Mouse (Mus musculus): ENCODE data around the gene Olfr685. TPM values are rescaled to one million over a fixed set of nuclear protein-coding genes. Genes with fewer than 3 reads are reported as not detected.

The Olfr685 gene
- not detected in 2 replicates for polyA plus RNA-seq (2015; fragmentation: Nextera tagmentation; extraction: Ambion mirVana)

GRCm38 (mm10) chr7:105185912-105186311, at the start of gene Olfr685:
TSS of gene Olfr685 (minus strand) at chr7:105186012.
- 76% methylated on average over 1 of the region's 1 CpGs for WGBS
- ATAC-seq (ENCODE audit: extremely low read depth, insufficient number of reproducible peaks, low FRiP score, low TSS enrichment) = no peak

GRCm38 (mm10) chr7:105229386-105229785, 43.6 kb upstream of the Olfr685 start:
- Histone ChIP-seq H3K36me3 (no peaks in the 10 kb centered on the region), H3K9ac (no peak overlapping the region), H3K4me2 (no peak overlapping the region), H3K27ac (replicated peaks) (no peak overlapping the region), H3K4me1 (no peaks in the 10 kb centered on the region), H3K27me3 (replicated peaks) (no peaks in the 10 kb centered on the region), H3K9me3 (no peaks in the 10 kb centered on the region), H3K4me3 (no peak overlapping the region)
- 73% methylated on average over 2 of the region's 2 CpGs for WGBS
- ATAC-seq (ENCODE audit: extremely low read depth, insufficient number of reproducible peaks, low FRiP score, low TSS enrichment) = no peak

More at GRCm38 (mm10) chr7:105185912-105186311, at the start of gene Olfr685:
- no peaks in the 10 kb centered on the region for H3K9me3 ChIP-seq
- no peak within 1 kb of the TSS for H3K9ac ChIP-seq
- no peaks in the 10 kb centered on the region for H3K4me1 ChIP-seq
- no peak within 1 kb of the TSS for H3K4me3 ChIP-seq
- H3K4me2 ChIP-seq = no peak within 1 kb of the TSS
- no peaks in the 10 kb centered on the region for H3K36me3 ChIP-seq
- no peak within 1 kb of the TSS for H3K27ac ChIP-seq (replicated peaks)
- H3K27me3 ChIP-seq (replicated peaks) = no peaks in the 10 kb centered on the region

- Histone ChIP-seq H3K4me2 (no peak overlapping the region), H3K36me3 (no peaks in the 10 kb centered on the region), H3K27me3 (replicated peaks) (no peaks in the 10 kb centered on the region), H3K9me3 (no peaks in the 10 kb centered on the region), H3K9ac (no peak overlapping the region), H3K4me1 (no peaks in the 10 kb centered on the region), H3K4me3 (no peak overlapping the region), H3K27ac (replicated peaks) (no peak overlapping the region; the same call in 1 of the 2 replicates)
- WGBS = 66% methylated on average over 1 of the region's 1 CpGs
- ATAC-seq (ENCODE audit: extremely low read depth, insufficient number of reproducible peaks, low FRiP score, low TSS enrichment) = peak; percentile 61; the same call in 1 of the 2 replicates
These were observed 42.3 kb upstream of the Olfr685 start for GRCm38 (mm10) chr7:105228138-105228537.

GRCm38 (mm10) chr7:105226703-105227102, 40.9 kb upstream of the Olfr685 start:
- Histone ChIP-seq H3K4me2 (no peak overlapping the region), H3K4me1 (no peaks in the 10 kb centered on the region), H3K27ac (replicated peaks) (no peak overlapping the region), H3K4me3 (no peak overlapping the region), H3K9me3 (no peaks in the 10 kb centered on the region), H3K9ac (no peak overlapping the region), H3K36me3 (no peaks in the 10 kb centered on the region), H3K27me3 (replicated peaks) (no peaks in the 10 kb centered on the region)
- ATAC-seq (ENCODE audit: extremely low read depth, insufficient number of reproducible peaks, low FRiP score, low TSS enrichment) = no peak

- Histone ChIP-seq H3K27ac (replicated peaks) (no peak overlapping the region), H3K36me3 (no peaks in the 10 kb centered on the region), H3K9me3 (no peaks in the 10 kb centered on the region), H3K4me2 (no peak overlapping the region), H3K4me1 (no peaks in the 10 kb centered on the region), H3K4me3 (no peak overlapping the region), H3K27me3 (replicated peaks) (no peaks in the 10 kb centered on the region), H3K9ac (no peak overlapping the region)
- ATAC-seq (ENCODE audit: extremely low read depth, insufficient number of reproducible peaks, low FRiP score, low TSS enrichment) = no peak
These were observed 40.3 kb upstream of the Olfr685 start for GRCm38 (mm10) chr7:105226072-105226471.

- no peaks in the 10 kb centered on the region for H3K9me3 ChIP-seq
- WGBS = 53% methylated on average over 4 of the region's 4 CpGs
- H3K9ac ChIP-seq = no peak overlapping the region
- no peak for ATAC-seq (ENCODE audit: extremely low read depth, insufficient number of reproducible peaks, low FRiP score, low TSS enrichment)
- H3K4me3 ChIP-seq = no peak overlapping the region
- H3K27me3 ChIP-seq (replicated peaks) = no peaks in the 10 kb centered on the region
- no peak overlapping the region for H3K4me2 ChIP-seq
- no peaks in the 10 kb centered on the region for H3K4me1 ChIP-seq
- no peak overlapping the region for H3K27ac ChIP-seq (replicated peaks)
- H3K36me3 ChIP-seq = no peaks in the 10 kb centered on the region
These were observed 32.5 kb upstream of the Olfr685 start for GRCm38 (mm10) chr7:105218281-105218680.

GRCm38 (mm10) chr7:105214761-105215160, 28.9 kb upstream of the Olfr685 start:
- H3K4me3 ChIP-seq = no peak overlapping the region
- 56% methylated on average over 1 of the region's 1 CpGs for WGBS

GRCm38 (mm10) chr7:105207385-105207784, 21.6 kb upstream of the Olfr685 start, which contains the start of gene Olfr686:
TSS of gene Olfr686 (minus strand) at chr7:105207485.
- Histone ChIP-seq H3K4me1 (no peaks in the 10 kb centered on the region), H3K4me3 (no peak within 1 kb of the TSS), H3K27ac (replicated peaks) (no peak within 1 kb of the TSS), H3K4me2 (no peak within 1 kb of the TSS), H3K9me3 (no peaks in the 10 kb centered on the region), H3K9ac (no peak within 1 kb of the TSS), H3K36me3 (no peaks in the 10 kb centered on the region), H3K27me3 (replicated peaks) (no peaks in the 10 kb centered on the region)
- no peak for ATAC-seq (ENCODE audit: extremely low read depth, insufficient number of reproducible peaks, low FRiP score, low TSS enrichment)

More at GRCm38 (mm10) chr7:105214761-105215160, 28.9 kb upstream of the Olfr685 start:
- no peaks in the 10 kb centered on the region for H3K9me3 ChIP-seq
- no peak overlapping the region for H3K9ac ChIP-seq
- H3K27me3 ChIP-seq (replicated peaks) = no peaks in the 10 kb centered on the region
- no peak for ATAC-seq (ENCODE audit: extremely low read depth, insufficient number of reproducible peaks, low FRiP score, low TSS enrichment)
- H3K36me3 ChIP-seq = no peaks in the 10 kb centered on the region
- no peaks in the 10 kb centered on the region for H3K4me1 ChIP-seq
- H3K27ac ChIP-seq (replicated peaks) = no peak overlapping the region
- no peak overlapping the region for H3K4me2 ChIP-seq

GRCm38 (mm10) chr7:105170773-105171172, 15.0 kb downstream of the Olfr685 start:
- H3K4me2 ChIP-seq = no peak overlapping the region
- no peak overlapping the region for H3K4me3 ChIP-seq
- H3K9me3 ChIP-seq = no peaks in the 10 kb centered on the region
- H3K27ac ChIP-seq (replicated peaks) = no peak overlapping the region
- ATAC-seq (ENCODE audit: extremely low read depth, insufficient number of reproducible peaks, low FRiP score, low TSS enrichment) = no peak
- no peaks in the 10 kb centered on the region for H3K4me1 ChIP-seq
- no peak overlapping the region for H3K9ac ChIP-seq
- no peaks in the 10 kb centered on the region for H3K27me3 ChIP-seq (replicated peaks)
- H3K36me3 ChIP-seq = no peaks in the 10 kb centered on the region
- WGBS = 44% methylated on average over 4 of the region's 4 CpGs

GRCm38 (mm10) chr7:105163553-105163952, 22.3 kb downstream of the Olfr685 start, which contains the start of gene Olfr684:
TSS of gene Olfr684 (minus strand) at chr7:105163653.
- Histone ChIP-seq H3K27ac (replicated peaks) (no peak within 1 kb of the TSS), H3K27me3 (replicated peaks) (no peaks in the 10 kb centered on the region), H3K9me3 (no peaks in the 10 kb centered on the region), H3K36me3 (no peaks in the 10 kb centered on the region), H3K4me2 (no peak within 1 kb of the TSS), H3K4me1 (no peaks in the 10 kb centered on the region), H3K9ac (no peak within 1 kb of the TSS), H3K4me3 (no peak within 1 kb of the TSS)
- ATAC-seq (ENCODE audit: extremely low read depth, insufficient number of reproducible peaks, low FRiP score, low TSS enrichment) = no peak
- 49% methylated on average over 1 of the region's 1 CpGs for WGBS

- 46% methylated on average over 1 of the region's 1 CpGs for WGBS
These were observed 38.9 kb downstream of the Olfr685 start, which contains the start of gene Olfr683 for GRCm38 (mm10) chr7:105146912-105147311. TSS of gene Olfr683 (minus strand) at chr7:105147012.

GRCm38 (mm10) chr7:105141275-105141674, 44.5 kb downstream of the Olfr685 start:
- no peak for ATAC-seq (ENCODE audit: extremely low read depth, insufficient number of reproducible peaks, low FRiP score, low TSS enrichment)
- H3K27ac ChIP-seq (replicated peaks) = no peak overlapping the region
- no peak overlapping the region for H3K4me3 ChIP-seq
- H3K9me3 ChIP-seq = no peaks in the 10 kb centered on the region
- H3K4me1 ChIP-seq = no peaks in the 10 kb centered on the region
- H3K36me3 ChIP-seq = no peaks in the 10 kb centered on the region
- no peak overlapping the region for H3K9ac ChIP-seq
- H3K27me3 ChIP-seq (replicated peaks) = no peaks in the 10 kb centered on the region
- H3K4me2 ChIP-seq = no peak overlapping the region
- WGBS = 55% methylated on average over 2 of the region's 2 CpGs

More at GRCm38 (mm10) chr7:105146912-105147311, 38.9 kb downstream of the Olfr685 start, which contains the start of gene Olfr683:
- Histone ChIP-seq H3K27ac (replicated peaks) (no peak within 1 kb of the TSS), H3K9me3 (no peaks in the 10 kb centered on the region), H3K36me3 (no peaks in the 10 kb centered on the region), H3K4me3 (no peak within 1 kb of the TSS), H3K4me1 (no peaks in the 10 kb centered on the region), H3K4me2 (no peak within 1 kb of the TSS), H3K9ac (no peak within 1 kb of the TSS), H3K27me3 (replicated peaks) (no peaks in the 10 kb centered on the region)
- ATAC-seq (ENCODE audit: extremely low read depth, insufficient number of reproducible peaks, low FRiP score, low TSS enrichment) = no peak

Measured in heart, embryonic 13.5 days (tissue).